Mouse (Mus musculus): ENCODE data around the gene Crygb. TPM values are rescaled to one million over a fixed set of nuclear protein-coding genes. Genes with fewer than 3 reads are reported as not detected.
A peak's percentile ranks its signal among the peaks of the same experiment; 100 is the strongest.

The Crygb gene
- polyA plus RNA-seq (2015; fragmentation: Nextera tagmentation; extraction: Ambion mirVana) = not detected in 2 replicates

DNA sequence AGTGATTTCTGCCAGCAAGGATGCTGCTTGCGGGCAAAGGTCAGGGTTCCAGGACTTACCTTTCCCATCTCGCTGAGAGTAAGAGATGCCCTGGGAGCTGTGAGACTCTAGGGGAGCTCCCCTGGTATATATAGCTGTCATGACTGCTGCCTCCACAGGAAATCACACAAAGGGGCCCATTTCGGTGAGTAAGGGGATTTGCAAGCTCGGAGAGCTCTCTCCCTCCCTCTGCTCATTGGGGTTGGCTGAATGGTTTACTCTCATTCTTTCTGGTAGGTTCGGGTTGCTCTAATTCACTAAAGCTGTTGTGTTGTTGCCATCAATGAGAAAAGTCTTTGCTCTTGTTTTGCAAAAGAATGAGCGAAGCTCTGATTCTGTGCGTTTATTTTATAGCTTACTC, at the start of gene Crygb:
Gene Crygb, minus strand, starts transcription at position 101 of the 400 bp plus-strand sequence.
- WGBS = 19% methylated on average over 7 of the region's 7 CpGs
- H3K36me3 ChIP-seq (ENCODE audit: control insufficient read depth, insufficient read depth, low read length) = no peaks in the 10 kb centered on the region
- no peak within 1 kb of the TSS for H3K9ac ChIP-seq (ENCODE audit: low read depth, low read length)
- no peaks in the 10 kb centered on the region for H3K9me3 ChIP-seq (replicated peaks; ENCODE audit: control insufficient read depth, low read length, poor library complexity, severe bottlenecking)
- no peaks in the 10 kb centered on the region for H3K4me1 ChIP-seq (ENCODE audit: control insufficient read depth, insufficient read depth, low read length)
- no peaks in the 10 kb centered on the region for H3K27me3 ChIP-seq (ENCODE audit: control insufficient read depth, insufficient read depth, low read depth, low read length)
- H3K27ac ChIP-seq (ENCODE audit: low read length) = no peak within 1 kb of the TSS
- H3K4me3 ChIP-seq (ENCODE audit: low read depth, low read length) = no peak within 1 kb of the TSS
- peak within 1 kb of the TSS; percentile 14; the same call in 1 of the 2 replicates for H3K4me2 ChIP-seq (ENCODE audit: low read length)
- no peak for ATAC-seq

DNA sequence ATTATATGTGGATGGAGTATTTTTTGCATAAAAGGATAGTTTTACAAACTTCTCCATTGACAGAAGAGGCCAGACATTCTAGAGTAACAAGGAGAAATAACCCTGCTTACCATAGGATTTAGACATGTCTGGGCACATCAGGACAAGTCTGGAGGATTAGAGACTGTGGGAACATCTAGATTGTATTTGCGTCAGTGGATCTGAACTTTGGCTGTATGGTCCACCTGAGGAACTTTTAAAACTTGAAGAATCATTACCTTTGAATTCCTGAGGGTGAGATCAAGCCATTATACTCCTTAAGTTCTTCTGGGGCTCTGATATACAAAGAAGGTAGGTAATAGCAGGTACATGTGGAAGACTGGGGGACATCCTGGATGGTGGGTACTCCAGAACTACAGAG, 49.6 kb upstream of the Crygb start:
- Histone ChIP-seq H3K4me1 (ENCODE audit: control insufficient read depth, insufficient read depth, low read length) (no peaks in the 10 kb centered on the region), H3K27me3 (ENCODE audit: control insufficient read depth, insufficient read depth, low read depth, low read length) (no peaks in the 10 kb centered on the region), H3K4me2 (ENCODE audit: low read length) (no peak overlapping the region), H3K9me3 (replicated peaks; ENCODE audit: control insufficient read depth, low read length, poor library complexity, severe bottlenecking) (no peaks in the 10 kb centered on the region), H3K9ac (ENCODE audit: low read depth, low read length) (no peak overlapping the region), H3K36me3 (ENCODE audit: control insufficient read depth, insufficient read depth, low read length) (no peaks in the 10 kb centered on the region), H3K4me3 (ENCODE audit: low read depth, low read length) (no peak overlapping the region), H3K27ac (ENCODE audit: low read length) (no peak overlapping the region)
- ATAC-seq = no peak
- WGBS = 95% methylated on average over 1 of the region's 1 CpGs

DNA sequence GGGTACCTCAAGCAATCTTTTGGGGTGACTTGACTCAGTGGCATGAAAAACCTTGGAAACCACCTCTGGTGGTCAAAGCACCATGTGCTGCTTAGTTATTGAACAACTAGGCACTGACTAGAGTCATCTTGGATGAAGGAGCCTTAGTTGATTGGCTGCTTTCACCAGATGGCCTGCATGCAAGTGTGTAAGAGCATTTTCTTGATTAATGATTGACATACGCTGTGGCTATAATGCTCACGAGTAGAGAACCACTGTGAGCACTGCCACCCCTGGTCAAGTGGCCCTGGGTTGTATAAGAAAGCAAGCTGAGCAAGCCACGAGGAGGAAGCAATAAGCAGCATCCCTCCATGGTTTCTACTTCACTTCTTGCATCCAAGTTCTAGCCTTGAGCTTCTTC, 48.1 kb upstream of the Crygb start:
- ATAC-seq = no peak
- no peak overlapping the region for H3K4me3 ChIP-seq (ENCODE audit: low read depth, low read length)
- no peaks in the 10 kb centered on the region for H3K27me3 ChIP-seq (ENCODE audit: control insufficient read depth, insufficient read depth, low read depth, low read length)
- no peaks in the 10 kb centered on the region for H3K9me3 ChIP-seq (replicated peaks; ENCODE audit: control insufficient read depth, low read length, poor library complexity, severe bottlenecking)
- H3K36me3 ChIP-seq (ENCODE audit: control insufficient read depth, insufficient read depth, low read length) = no peaks in the 10 kb centered on the region
- WGBS = 68% methylated on average over 3 of the region's 3 CpGs
- no peaks in the 10 kb centered on the region for H3K4me1 ChIP-seq (ENCODE audit: control insufficient read depth, insufficient read depth, low read length)
- H3K27ac ChIP-seq (ENCODE audit: low read length) = no peak overlapping the region
- no peak overlapping the region for H3K9ac ChIP-seq (ENCODE audit: low read depth, low read length)
- H3K4me2 ChIP-seq (ENCODE audit: low read length) = no peak overlapping the region

DNA sequence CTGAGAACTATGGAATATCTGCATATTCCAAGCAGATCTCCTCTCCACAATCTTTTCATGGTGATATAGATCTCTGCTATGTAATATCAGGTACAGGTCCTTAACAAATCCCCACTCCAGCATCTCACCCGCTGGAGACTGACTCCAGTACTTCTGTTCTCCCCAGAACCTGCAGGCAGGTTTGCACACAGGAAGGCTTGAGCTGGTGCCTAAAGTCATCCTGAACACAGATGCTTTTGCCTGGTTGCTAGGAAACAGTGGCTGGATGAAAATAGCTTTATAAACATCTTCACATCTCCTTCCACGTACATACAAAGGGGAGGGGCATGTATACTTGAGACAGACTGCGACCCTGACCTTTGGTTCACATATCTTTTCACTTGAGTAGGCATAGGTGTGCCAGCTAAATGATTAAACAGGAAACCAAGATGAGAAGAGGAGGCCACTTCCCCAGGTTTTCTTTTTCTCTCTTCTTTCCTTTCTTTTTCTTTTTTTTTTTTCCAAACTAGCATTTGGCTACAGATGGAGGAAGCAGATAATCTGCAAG, 47.6 kb upstream of the Crygb start:
- ATAC-seq = no peak
- WGBS = 73% methylated on average over 3 of the region's 3 CpGs
- H3K4me1 ChIP-seq (ENCODE audit: control insufficient read depth, insufficient read depth, low read length) = no peaks in the 10 kb centered on the region
- no peaks in the 10 kb centered on the region for H3K36me3 ChIP-seq (ENCODE audit: control insufficient read depth, insufficient read depth, low read length)
- no peaks in the 10 kb centered on the region for H3K9me3 ChIP-seq (replicated peaks; ENCODE audit: control insufficient read depth, low read length, poor library complexity, severe bottlenecking)
- H3K4me2 ChIP-seq (ENCODE audit: low read length) = no peak overlapping the region
- H3K4me3 ChIP-seq (ENCODE audit: low read depth, low read length) = no peak overlapping the region
- no peaks in the 10 kb centered on the region for H3K27me3 ChIP-seq (ENCODE audit: control insufficient read depth, insufficient read depth, low read depth, low read length)
- H3K27ac ChIP-seq (ENCODE audit: low read length) = no peak overlapping the region
- no peak overlapping the region for H3K9ac ChIP-seq (ENCODE audit: low read depth, low read length)

DNA sequence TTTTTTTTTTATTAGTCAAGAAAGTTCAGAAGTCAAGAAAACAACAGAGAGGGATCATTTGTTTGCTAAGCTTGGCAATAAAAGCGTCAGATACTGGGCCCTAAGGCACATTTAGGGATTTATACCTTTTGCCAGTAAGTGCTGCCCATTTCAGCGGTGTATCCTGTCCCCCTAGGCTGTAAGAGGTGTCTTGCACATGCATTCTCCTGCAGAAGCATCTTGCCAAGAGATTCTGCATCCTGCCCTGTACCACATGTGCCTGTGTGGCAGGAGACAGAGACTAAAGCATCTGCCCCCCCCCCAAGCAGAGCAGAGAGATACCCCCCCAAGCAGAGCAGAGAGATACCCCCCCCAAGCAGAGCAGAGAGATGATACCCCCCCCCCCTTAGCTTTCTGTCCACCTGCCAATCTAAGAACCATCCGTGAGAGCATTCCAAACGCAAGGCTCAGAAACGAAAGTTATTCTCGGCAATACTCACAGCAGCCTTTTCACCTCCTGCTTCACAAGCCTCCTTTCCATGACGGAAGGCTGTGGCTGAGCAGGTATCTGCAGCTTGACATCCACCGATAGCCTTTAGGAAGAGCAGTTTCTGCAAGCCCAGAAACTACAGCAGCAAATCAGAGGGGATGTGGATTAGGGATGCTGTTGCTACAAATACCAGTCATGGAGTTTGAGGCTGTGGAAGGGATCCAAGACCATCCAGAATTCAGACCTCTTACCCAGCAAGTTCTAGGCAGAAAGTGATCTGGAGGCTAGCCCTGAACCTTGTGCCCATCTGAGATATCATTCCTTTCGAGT, 40.7 kb upstream of the Crygb start, which contains the start of gene D630023F18Rik:
Gene D630023F18Rik, minus strand, starts transcription at position 641 of the 799 bp plus-strand sequence.
- peak within 1 kb of the TSS; percentile 41 for H3K4me3 ChIP-seq (ENCODE audit: low read depth, low read length)

DNA sequence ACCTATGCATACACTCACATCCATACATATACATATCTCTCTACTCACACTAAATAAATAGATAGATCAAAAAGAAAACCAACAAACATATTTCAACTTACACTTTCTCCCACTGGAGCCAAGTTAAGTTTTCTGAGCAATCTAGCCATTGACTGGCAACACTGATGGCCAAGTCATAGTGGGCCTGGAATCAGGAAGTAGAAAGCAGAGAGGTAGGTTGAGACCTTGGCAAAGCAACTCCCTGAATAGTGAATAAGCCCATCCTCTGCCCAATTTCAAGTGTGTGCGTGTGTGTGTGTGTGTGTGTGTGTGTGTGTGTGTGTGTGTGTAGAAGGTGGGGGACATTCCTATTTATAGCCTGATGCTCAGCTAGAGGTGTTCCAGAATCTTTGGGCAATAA, 37.4 kb upstream of the Crygb start, which contains the start of gene Gm28845:
Gene Gm28845, minus strand, starts transcription at position 121 of the 400 bp plus-strand sequence.
- H3K4me1 ChIP-seq (ENCODE audit: control insufficient read depth, insufficient read depth, low read length) = no peaks in the 10 kb centered on the region
- no peaks in the 10 kb centered on the region for H3K27me3 ChIP-seq (ENCODE audit: control insufficient read depth, insufficient read depth, low read depth, low read length)
- 79% methylated on average over 1 of the region's 1 CpGs for WGBS
- H3K9me3 ChIP-seq (replicated peaks; ENCODE audit: control insufficient read depth, low read length, poor library complexity, severe bottlenecking) = no peaks in the 10 kb centered on the region
- H3K9ac ChIP-seq (ENCODE audit: low read depth, low read length) = no peak within 1 kb of the TSS
- H3K27ac ChIP-seq (ENCODE audit: low read length) = no peak within 1 kb of the TSS
- no peaks in the 10 kb centered on the region for H3K36me3 ChIP-seq (ENCODE audit: control insufficient read depth, insufficient read depth, low read length)
- no peak within 1 kb of the TSS for H3K4me3 ChIP-seq (ENCODE audit: low read depth, low read length)
- no peak within 1 kb of the TSS for H3K4me2 ChIP-seq (ENCODE audit: low read length)
- ATAC-seq = no peak

More for the DNA sequence above, 40.7 kb upstream of the Crygb start, which contains the start of gene D630023F18Rik:
- no peaks in the 10 kb centered on the region for H3K9me3 ChIP-seq (replicated peaks; ENCODE audit: control insufficient read depth, low read length, poor library complexity, severe bottlenecking)
- H3K4me2 ChIP-seq (ENCODE audit: low read length) = peak within 1 kb of the TSS; percentile 58
- H3K9ac ChIP-seq (ENCODE audit: low read depth, low read length) = no peak within 1 kb of the TSS
- H3K27ac ChIP-seq (ENCODE audit: low read length) = no peak within 1 kb of the TSS
- ATAC-seq = peak; percentile 76
- 18% methylated on average over 9 of the region's 9 CpGs for WGBS
- H3K36me3 ChIP-seq (ENCODE audit: control insufficient read depth, insufficient read depth, low read length) = no peaks in the 10 kb centered on the region
- no peaks in the 10 kb centered on the region for H3K4me1 ChIP-seq (ENCODE audit: control insufficient read depth, insufficient read depth, low read length)
- H3K27me3 ChIP-seq (ENCODE audit: control insufficient read depth, insufficient read depth, low read depth, low read length) = no peaks in the 10 kb centered on the region

DNA sequence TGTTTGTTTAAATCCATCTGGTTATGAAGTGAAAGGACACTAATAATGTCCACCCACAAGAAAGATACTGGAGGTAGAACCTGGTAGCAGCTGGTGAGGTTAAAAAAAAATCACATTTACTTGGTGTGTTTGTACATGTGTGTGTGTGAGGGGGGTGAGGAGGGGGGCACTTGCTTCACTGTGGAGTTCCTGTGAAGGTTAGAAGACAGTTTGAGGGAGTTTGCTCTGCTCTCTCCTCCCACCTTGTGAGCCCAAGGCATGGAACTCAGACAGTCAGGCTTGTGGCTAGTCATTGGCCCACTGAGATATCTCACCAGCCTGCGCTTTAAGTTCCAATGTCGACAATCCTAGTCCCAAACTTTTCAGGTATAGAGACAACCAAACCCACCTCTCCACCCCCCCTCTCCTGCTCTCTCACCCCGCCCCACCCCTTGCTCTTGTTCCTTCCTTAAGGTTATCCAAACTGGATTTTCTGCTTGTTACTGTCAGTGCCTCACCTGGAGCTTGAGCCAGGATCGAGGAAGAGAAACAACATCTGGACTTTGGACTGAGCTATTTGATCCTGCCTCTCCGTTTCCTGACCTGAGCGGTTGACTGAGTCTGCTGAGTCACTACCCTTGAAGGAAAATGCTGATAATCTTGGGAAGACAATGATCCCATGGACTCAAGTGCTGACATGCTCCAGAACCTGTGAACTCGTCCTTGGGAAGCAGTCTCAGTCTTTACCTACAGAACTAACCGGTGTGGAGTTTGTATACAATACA, 36.2 kb upstream of the Crygb start:
- Histone ChIP-seq H3K4me1 (ENCODE audit: control insufficient read depth, insufficient read depth, low read length) (no peaks in the 10 kb centered on the region), H3K27ac (ENCODE audit: low read length) (no peak overlapping the region), H3K4me2 (ENCODE audit: low read length) (no peak overlapping the region)

DNA sequence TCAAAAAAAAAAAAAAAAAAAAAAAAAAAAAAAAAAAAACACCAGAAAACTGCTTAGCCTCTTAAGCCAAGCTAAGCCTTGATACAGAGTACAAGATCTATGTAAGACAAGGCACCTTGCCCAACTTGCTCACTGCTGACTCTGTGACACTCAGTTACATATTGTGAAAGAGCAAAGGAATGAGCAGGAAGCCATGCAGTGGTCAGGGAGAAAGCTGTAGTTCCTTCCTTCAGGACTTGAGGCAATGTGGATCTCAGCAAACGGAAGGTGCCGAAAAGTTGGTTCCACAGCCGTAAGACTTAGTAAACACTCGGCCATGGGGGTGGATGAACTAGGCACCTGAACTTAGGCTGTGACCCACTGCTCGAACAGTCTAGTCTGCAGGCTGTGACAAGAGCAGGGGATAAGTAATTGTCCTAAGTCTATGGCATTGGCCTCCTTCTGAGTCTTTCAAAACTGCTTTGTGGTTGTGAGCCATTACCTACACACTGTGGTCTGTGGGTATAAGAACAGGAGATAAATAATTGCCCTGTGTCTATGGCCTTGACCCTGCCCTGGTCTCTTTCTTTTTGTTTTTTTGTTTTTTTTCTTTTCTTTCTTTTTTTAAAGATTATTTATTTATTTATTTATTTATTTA, 31.6 kb upstream of the Crygb start:
- Histone ChIP-seq H3K4me2 (ENCODE audit: low read length) (no peak overlapping the region), H3K36me3 (ENCODE audit: control insufficient read depth, insufficient read depth, low read length) (no peaks in the 10 kb centered on the region), H3K27me3 (ENCODE audit: control insufficient read depth, insufficient read depth, low read depth, low read length) (no peaks in the 10 kb centered on the region), H3K4me1 (ENCODE audit: control insufficient read depth, insufficient read depth, low read length) (no peaks in the 10 kb centered on the region), H3K9me3 (replicated peaks; ENCODE audit: control insufficient read depth, low read length, poor library complexity, severe bottlenecking) (no peaks in the 10 kb centered on the region), H3K4me3 (ENCODE audit: low read depth, low read length) (no peak overlapping the region), H3K9ac (ENCODE audit: low read depth, low read length) (no peak overlapping the region), H3K27ac (ENCODE audit: low read length) (no peak overlapping the region)
- 90% methylated on average over 5 of the region's 5 CpGs for WGBS
- no peak for ATAC-seq

More for the DNA sequence above, 36.2 kb upstream of the Crygb start:
- 80% methylated on average over 8 of the region's 8 CpGs for WGBS
- H3K9ac ChIP-seq (ENCODE audit: low read depth, low read length) = no peak overlapping the region
- ATAC-seq = no peak
- H3K36me3 ChIP-seq (ENCODE audit: control insufficient read depth, insufficient read depth, low read length) = no peaks in the 10 kb centered on the region
- H3K4me3 ChIP-seq (ENCODE audit: low read depth, low read length) = no peak overlapping the region
- H3K9me3 ChIP-seq (replicated peaks; ENCODE audit: control insufficient read depth, low read length, poor library complexity, severe bottlenecking) = no peaks in the 10 kb centered on the region
- no peaks in the 10 kb centered on the region for H3K27me3 ChIP-seq (ENCODE audit: control insufficient read depth, insufficient read depth, low read depth, low read length)
